Mouse (Mus musculus): ENCODE results near the gene Fam216b. TPM values are rescaled to one million over a fixed set of nuclear protein-coding genes. Genes with fewer than 3 reads are reported as not detected.

Fam216b gene
- polyA plus RNA-seq, 1 experiment from 2014 or later: not detected

Other genes with a start within 250 kb of the Fam216b start
- gene Dnajc15, start 213.9 kb downstream of the Fam216b start, polyA plus RNA-seq (2016; fragmentation: Nextera tagmentation; extraction: Ambion mirVana): 118 and 131 TPM in 2 replicates
- 0.08 TPM in 1 of 2 replicates, not detected in the other for gene Epsti1, start 184.8 kb downstream of the Fam216b start, polyA plus RNA-seq (2016; fragmentation: Nextera tagmentation; extraction: Ambion mirVana)
- gene Tnfsf11, start 219.0 kb upstream of the Fam216b start, polyA plus RNA-seq (2016; fragmentation: Nextera tagmentation; extraction: Ambion mirVana): 0.14 TPM in 1 of 2 replicates, not detected in the other